Mouse (Mus musculus): Measurements from ENCODE around the gene Zdhhc18. TPM values are rescaled to one million over a fixed set of nuclear protein-coding genes. Genes with fewer than 3 reads are reported as not detected.

The Zdhhc18 gene
- polyA plus RNA-seq, 1 experiment from 2014 or later, result 1.1 TPM

DNA sequence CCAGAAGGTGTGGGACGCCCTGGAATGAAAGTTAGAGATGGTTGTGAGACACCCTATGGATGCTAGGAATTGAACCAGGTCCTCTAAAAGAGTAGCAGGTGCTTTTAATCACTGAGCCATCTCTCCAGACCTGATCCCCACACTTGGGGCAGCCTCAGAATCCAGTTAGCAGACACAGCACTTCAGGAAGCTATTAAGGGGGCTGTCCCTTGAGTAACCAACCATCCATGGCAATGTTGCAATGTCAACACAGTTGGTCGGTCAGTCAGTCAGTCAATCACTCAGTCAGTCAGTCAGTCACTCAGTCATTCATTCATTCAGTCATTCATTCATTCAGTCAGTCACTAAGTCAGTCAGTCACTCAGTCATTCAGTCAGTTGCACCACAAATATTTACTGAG lies 21.4 kb downstream of the Zdhhc18 start:
- no peak overlapping the region for H3K4me2 ChIP-seq
- WGBS (ENCODE audit: insufficient replicate concordance), result 61% methylated on average over 2 of the region's 2 CpGs
- peaks cover 21% of the 10 kb centered on the region; the same call in 1 of the 2 replicates for H3K36me3 ChIP-seq
- ATAC-seq (ENCODE audit: low read depth) (no peak), DNase-seq (no peak)
- H3K9me3 ChIP-seq (replicated peaks), result no peaks in the 10 kb centered on the region
- H3K4me1 ChIP-seq (replicated peaks), result peaks cover 67% of the 10 kb centered on the region
- H3K4me3 ChIP-seq (replicated peaks), result no peak overlapping the region
- H3K27me3 ChIP-seq, result no peaks in the 10 kb centered on the region
- no peak overlapping the region for H3K27ac ChIP-seq
- H3K9ac ChIP-seq, result no peak overlapping the region

DNA sequence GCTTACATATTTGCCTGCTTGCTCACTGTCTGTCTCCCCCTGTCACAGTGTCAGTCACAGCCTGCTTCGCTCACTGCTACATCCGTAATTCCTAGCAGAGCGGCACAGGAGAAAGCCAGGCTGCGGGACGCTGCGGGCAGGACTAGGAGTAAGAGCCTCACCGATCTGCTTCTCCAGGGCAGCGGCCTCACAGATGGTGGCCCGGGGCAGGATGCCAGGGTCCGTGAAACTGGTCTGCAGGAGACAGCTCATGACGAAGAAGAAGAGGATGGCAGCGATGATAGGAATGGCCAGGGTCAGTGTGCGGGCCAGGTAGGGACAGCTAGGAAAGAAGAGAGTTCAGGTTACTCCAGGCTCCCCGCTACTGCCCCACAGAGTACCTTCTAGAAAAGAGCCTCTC lies 22.9 kb downstream of the Zdhhc18 start:
- no peak for ATAC-seq (ENCODE audit: low read depth)
- WGBS (ENCODE audit: insufficient replicate concordance), result 90% methylated on average over 14 of the region's 14 CpGs
- H3K9ac ChIP-seq, result no peak overlapping the region

DNA sequence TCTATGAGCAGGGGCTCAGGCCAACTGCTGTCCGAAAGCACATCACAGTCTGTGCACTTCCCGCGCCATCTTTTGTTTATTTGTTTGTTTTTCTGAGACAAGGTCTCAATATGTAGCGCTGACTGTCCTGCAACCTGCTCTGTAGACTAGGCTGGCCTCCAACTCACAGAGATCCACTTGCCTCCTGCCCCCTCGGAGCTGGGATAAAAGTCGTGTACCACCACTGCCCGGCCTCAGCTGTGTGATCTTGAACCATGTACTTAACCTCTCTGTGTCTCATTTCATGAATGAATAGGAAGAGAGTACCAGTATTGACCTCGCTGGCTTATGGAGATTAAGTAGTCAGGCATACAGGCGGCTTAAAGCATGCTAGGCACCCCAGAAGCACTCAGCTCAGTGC lies 23.3 kb downstream of the Zdhhc18 start:
- peaks cover 58% of the 10 kb centered on the region for H3K4me1 ChIP-seq (replicated peaks)
- H3K27ac ChIP-seq, result peak overlapping the region; percentile 63
- DNase-seq, result no peak
- ATAC-seq (ENCODE audit: low read depth), result no peak
- no peaks in the 10 kb centered on the region for H3K9me3 ChIP-seq (replicated peaks)
- H3K27me3 ChIP-seq, result no peaks in the 10 kb centered on the region
- H3K4me3 ChIP-seq (replicated peaks), result no peak overlapping the region
- peaks cover 21% of the 10 kb centered on the region; the same call in 1 of the 2 replicates for H3K36me3 ChIP-seq
- H3K4me2 ChIP-seq, result no peak overlapping the region
- no peak overlapping the region for H3K9ac ChIP-seq
- 84% methylated on average over 9 of the region's 9 CpGs for WGBS (ENCODE audit: insufficient replicate concordance)

More for the DNA sequence above, 22.9 kb downstream of the Zdhhc18 start:
- H3K27ac ChIP-seq, result peak overlapping the region; percentile 37; the same call in 1 of the 2 replicates
- H3K27me3 ChIP-seq, result no peaks in the 10 kb centered on the region
- no peak overlapping the region for H3K4me3 ChIP-seq (replicated peaks)
- H3K9me3 ChIP-seq (replicated peaks), result no peaks in the 10 kb centered on the region
- DNase-seq, result no peak
- peaks cover 60% of the 10 kb centered on the region for H3K4me1 ChIP-seq (replicated peaks)
- H3K4me2 ChIP-seq, result no peak overlapping the region
- H3K36me3 ChIP-seq, result peaks cover 21% of the 10 kb centered on the region; the same call in 1 of the 2 replicates

GRCm38 (mm10) chr4:133626221-133626620 lies 23.7 kb downstream of the Zdhhc18 start:
- peak overlapping the region; percentile 63 for H3K27ac ChIP-seq
- 45% methylated on average over 5 of the region's 5 CpGs for WGBS (ENCODE audit: insufficient replicate concordance)
- H3K9ac ChIP-seq, result peak overlapping the region; percentile 39; the same call in 1 of the 2 replicates
- H3K4me2 ChIP-seq, result 0 out of 2 replicates have a peak overlapping the region, but pooled peaks have one; percentile 21
- peaks cover 54% of the 10 kb centered on the region for H3K4me1 ChIP-seq (replicated peaks)
- no peak overlapping the region for H3K4me3 ChIP-seq (replicated peaks)
- H3K36me3 ChIP-seq, result peaks cover 21% of the 10 kb centered on the region; the same call in 1 of the 2 replicates
- H3K9me3 ChIP-seq (replicated peaks), result no peaks in the 10 kb centered on the region
- no peaks in the 10 kb centered on the region for H3K27me3 ChIP-seq
- no peak for DNase-seq
- no peak for ATAC-seq (ENCODE audit: low read depth)

- peaks cover 21% of the 10 kb centered on the region; the same call in 1 of the 2 replicates for H3K36me3 ChIP-seq
- no peak for DNase-seq
- H3K4me3 ChIP-seq (replicated peaks), result no peak overlapping the region
- peak overlapping the region; percentile 39 for H3K9ac ChIP-seq
- no peaks in the 10 kb centered on the region for H3K9me3 ChIP-seq (replicated peaks)
- H3K4me2 ChIP-seq, result peak overlapping the region; percentile 21; the same call in 1 of the 2 replicates
- H3K27ac ChIP-seq, result peak overlapping the region; percentile 63
- 30% methylated on average over 11 of the region's 11 CpGs for WGBS (ENCODE audit: insufficient replicate concordance)
- 0 out of 2 replicates have a peak, but pooled peaks have one; percentile 37 for ATAC-seq (ENCODE audit: low read depth)
- no peaks in the 10 kb centered on the region for H3K27me3 ChIP-seq
- H3K4me1 ChIP-seq (replicated peaks), result peaks cover 51% of the 10 kb centered on the region
Measured at GRCm38 (mm10) chr4:133625621-133626071, 24.3 kb downstream of the Zdhhc18 start.

DNA sequence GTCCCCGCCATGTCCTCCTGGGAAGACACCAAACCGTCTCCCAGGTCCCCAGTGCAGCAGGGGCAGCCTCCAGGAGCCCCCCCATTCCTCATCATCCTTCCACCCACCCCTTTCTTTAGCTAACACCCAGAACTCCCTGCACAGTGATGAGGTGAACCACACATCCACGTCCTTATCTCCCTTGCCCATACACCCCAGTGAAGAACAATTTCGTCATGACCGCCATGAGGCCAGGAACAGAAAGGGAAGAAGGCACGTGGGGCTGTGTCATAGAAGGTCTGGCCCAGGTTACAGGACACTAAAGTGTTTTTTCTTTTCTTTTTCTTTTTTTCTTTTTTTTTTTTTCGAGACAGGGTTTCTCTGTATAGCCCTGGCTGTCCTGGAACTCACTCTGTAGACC lies 25.1 kb downstream of the Zdhhc18 start:
- Histone ChIP-seq H3K9me3 (replicated peaks) (no peaks in the 10 kb centered on the region), H3K4me2 (no peak overlapping the region), H3K9ac (peak overlapping the region; percentile 39; the same call in 1 of the 2 replicates), H3K27me3 (no peaks in the 10 kb centered on the region), H3K4me1 (replicated peaks) (peaks cover 53% of the 10 kb centered on the region), H3K27ac (peak overlapping the region; percentile 63), H3K4me3 (replicated peaks) (no peak overlapping the region), H3K36me3 (peaks cover 21% of the 10 kb centered on the region; the same call in 1 of the 2 replicates)
- DNase-seq, result no peak
- 26% methylated on average over 7 of the region's 7 CpGs for WGBS (ENCODE audit: insufficient replicate concordance)
- ATAC-seq (ENCODE audit: low read depth), result peak; percentile 80

GRCm38 (mm10) chr4:133622161-133622695 lies 27.7 kb downstream of the Zdhhc18 start:
- Histone ChIP-seq H3K4me2 (no peak overlapping the region), H3K4me1 (replicated peaks) (peaks cover 57% of the 10 kb centered on the region), H3K9me3 (replicated peaks) (no peaks in the 10 kb centered on the region), H3K9ac (no peak overlapping the region), H3K4me3 (replicated peaks) (no peak overlapping the region), H3K27ac (no peak overlapping the region), H3K27me3 (no peaks in the 10 kb centered on the region), H3K36me3 (peaks cover 21% of the 10 kb centered on the region; the same call in 1 of the 2 replicates)
- WGBS (ENCODE audit: insufficient replicate concordance), result 51% methylated on average over 10 of the region's 11 CpGs
- ATAC-seq (ENCODE audit: low read depth) (no peak), DNase-seq (no peak)

DNA sequence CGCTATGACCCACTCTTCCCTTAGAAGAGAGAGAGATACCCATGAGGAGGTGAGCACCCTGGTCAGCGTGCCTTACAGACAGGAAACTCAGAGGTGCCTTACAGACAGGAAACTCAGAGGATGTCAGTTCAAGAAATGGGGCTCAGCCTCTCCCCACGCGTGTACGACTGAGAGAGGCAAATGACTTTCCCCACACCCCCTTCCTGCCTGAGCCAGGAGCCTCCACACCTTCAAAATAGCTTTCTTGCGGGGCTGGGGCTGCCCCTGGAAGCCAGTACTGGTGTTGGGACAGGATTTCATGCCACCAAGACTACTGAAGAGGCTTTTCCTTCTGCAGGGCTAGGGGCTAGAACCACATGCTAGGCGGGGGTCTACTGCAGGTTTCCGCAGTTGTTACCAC lies 29.3 kb downstream of the Zdhhc18 start:
- Histone ChIP-seq H3K4me1 (replicated peaks) (peaks cover 45% of the 10 kb centered on the region), H3K27ac (0 out of 2 replicates have a peak overlapping the region, but pooled peaks have one; percentile 9), H3K9ac (no peak overlapping the region), H3K36me3 (peaks cover 5% of the 10 kb centered on the region; the same call in 1 of the 2 replicates), H3K27me3 (no peaks in the 10 kb centered on the region), H3K9me3 (replicated peaks) (no peaks in the 10 kb centered on the region), H3K4me3 (replicated peaks) (no peak overlapping the region), H3K4me2 (no peak overlapping the region)
- ATAC-seq (ENCODE audit: low read depth) (no peak), DNase-seq (no peak)
- 68% methylated on average over 8 of the region's 8 CpGs for WGBS (ENCODE audit: insufficient replicate concordance)

DNA sequence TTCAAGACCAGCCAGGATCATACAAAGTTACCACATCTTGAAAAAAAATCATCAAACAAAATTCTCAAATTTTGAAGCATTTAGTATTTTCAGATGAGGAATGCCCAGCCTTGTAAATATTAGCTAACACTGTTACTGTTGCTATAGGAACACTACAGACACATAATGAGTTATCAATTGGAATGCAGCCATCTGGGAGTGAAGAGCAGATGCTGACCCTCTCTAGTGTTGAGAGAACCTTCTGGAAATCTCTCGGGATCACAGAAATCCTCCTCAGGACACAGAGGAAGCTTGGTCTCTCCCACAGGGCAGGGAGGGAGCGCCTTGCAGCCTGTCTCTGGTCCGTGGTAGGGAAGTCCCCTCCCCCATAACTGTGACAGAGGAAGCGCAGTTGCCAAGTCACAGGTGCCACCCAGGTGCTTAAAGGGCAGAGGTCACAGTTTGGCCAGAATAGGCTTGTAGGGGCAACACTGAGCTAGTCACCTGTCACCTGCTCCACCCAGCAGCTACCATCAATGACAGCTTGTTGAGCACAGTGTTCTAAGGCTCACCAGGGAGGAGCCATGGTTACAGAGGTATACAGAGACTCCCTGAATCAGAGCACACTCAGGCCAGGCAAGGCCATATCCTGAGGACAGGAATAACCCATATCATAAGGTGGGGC lies 30.3 kb downstream of the Zdhhc18 start:
- peaks cover 40% of the 10 kb centered on the region for H3K4me1 ChIP-seq (replicated peaks)
- no peak overlapping the region for H3K4me3 ChIP-seq (replicated peaks)
- no peak overlapping the region for H3K4me2 ChIP-seq
- ATAC-seq (ENCODE audit: low read depth) (peak; percentile 9; the same call in 1 of the 2 replicates), DNase-seq (no peak)
- no peaks in the 10 kb centered on the region for H3K9me3 ChIP-seq (replicated peaks)
- WGBS (ENCODE audit: insufficient replicate concordance), result 61% methylated on average over 4 of the region's 4 CpGs
- H3K27ac ChIP-seq, result no peak overlapping the region
- no peaks in the 10 kb centered on the region for H3K27me3 ChIP-seq
- H3K36me3 ChIP-seq, result peaks cover 4% of the 10 kb centered on the region; the same call in 1 of the 2 replicates
- no peak overlapping the region for H3K9ac ChIP-seq

- H3K36me3 ChIP-seq, result peaks cover under 1% of the 10 kb centered on the region; the same call in 1 of the 2 replicates
- H3K4me1 ChIP-seq (replicated peaks), result peaks cover 30% of the 10 kb centered on the region
- no peak overlapping the region for H3K27ac ChIP-seq
- no peaks in the 10 kb centered on the region for H3K27me3 ChIP-seq
- DNase-seq (no peak), ATAC-seq (ENCODE audit: low read depth) (no peak)
- WGBS (ENCODE audit: insufficient replicate concordance), result 89% methylated on average over 11 of the region's 11 CpGs
- no peak overlapping the region for H3K4me3 ChIP-seq (replicated peaks)
- H3K4me2 ChIP-seq, result no peak overlapping the region
- H3K9me3 ChIP-seq (replicated peaks), result no peaks in the 10 kb centered on the region
- no peak overlapping the region for H3K9ac ChIP-seq
Measured at GRCm38 (mm10) chr4:133617936-133618335, 32.0 kb downstream of the Zdhhc18 start.

DNA sequence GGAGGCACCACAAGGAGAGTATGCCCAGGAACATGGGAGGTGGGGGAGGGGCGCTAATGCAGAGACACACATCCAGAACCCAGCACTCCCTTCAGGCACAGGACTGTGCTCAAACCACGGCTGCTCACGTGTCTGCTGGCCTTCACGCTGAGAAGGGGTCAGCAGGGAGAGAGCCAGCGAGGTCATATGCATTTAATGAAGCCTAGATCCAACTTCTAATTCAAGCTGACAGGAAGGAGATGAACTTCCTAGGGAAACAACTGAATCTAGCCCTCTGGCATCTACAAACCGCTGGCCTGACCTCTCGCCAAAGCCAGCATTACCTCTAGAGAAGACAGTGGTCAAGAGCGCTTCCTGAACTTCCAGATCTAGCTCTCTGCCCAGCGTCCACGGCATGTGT lies 34.5 kb downstream of the Zdhhc18 start:
- no peaks in the 10 kb centered on the region for H3K27me3 ChIP-seq
- no peak overlapping the region for H3K4me2 ChIP-seq
- 57% methylated on average over 10 of the region's 10 CpGs for WGBS (ENCODE audit: insufficient replicate concordance)
- H3K9ac ChIP-seq, result no peak overlapping the region
- H3K4me1 ChIP-seq (replicated peaks), result peaks cover 31% of the 10 kb centered on the region
- no peak for DNase-seq
- H3K9me3 ChIP-seq (replicated peaks), result 0 out of 2 replicates have a peak, but pooled peaks cover 4% of the 10 kb centered on the region
- peaks cover 14% of the 10 kb centered on the region for H3K36me3 ChIP-seq
- ATAC-seq (ENCODE audit: low read depth), result no peak
- H3K27ac ChIP-seq, result no peak overlapping the region
- no peak overlapping the region for H3K4me3 ChIP-seq (replicated peaks)
